Mouse (Mus musculus): ENCODE measurements around the gene Klf5. TPM values are rescaled to one million over a fixed set of nuclear protein-coding genes. Genes with fewer than 3 reads are reported as not detected.

Gene Klf5
- total and polyA plus RNA-seq, 3 experiments: 0.69 to 3.9 TPM; not detected in 1

DNA sequence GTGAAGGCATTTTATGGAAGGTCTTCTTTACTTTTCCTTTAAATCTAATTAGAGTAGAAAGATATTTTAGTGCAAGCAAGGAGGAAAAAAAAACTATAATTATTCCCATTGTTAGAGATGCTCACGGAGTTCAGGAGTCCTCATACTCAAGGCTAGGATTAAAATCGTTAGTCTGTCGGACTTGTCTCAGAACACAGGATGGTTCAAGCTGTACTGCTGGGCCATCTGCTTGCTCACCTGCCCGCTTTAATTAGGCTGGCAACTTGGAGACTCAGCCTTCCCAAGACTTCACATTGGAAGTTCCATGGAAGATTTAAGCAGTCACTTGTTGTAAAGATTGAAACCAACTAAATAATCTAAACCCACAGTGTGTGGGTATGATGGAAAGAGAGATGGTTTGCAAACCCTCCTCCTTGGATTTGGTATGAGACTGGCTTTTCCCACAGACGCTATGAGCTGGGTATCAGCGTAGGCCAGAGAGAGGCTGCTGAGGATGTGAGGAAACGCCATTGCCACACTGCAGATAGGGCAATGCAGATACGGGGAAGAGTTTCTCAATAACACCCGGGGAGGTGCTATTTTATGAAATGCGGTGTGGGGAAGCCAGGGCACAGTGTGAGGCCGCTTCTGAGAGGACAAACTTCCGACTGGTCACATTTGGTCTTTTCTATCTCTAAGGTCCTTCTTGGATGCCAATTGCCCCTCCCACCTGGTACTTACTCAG, 19.6 kb upstream of the Klf5 start:
- no peaks in the 10 kb centered on the region for H3K79me2 ChIP-seq (ENCODE audit: control insufficient read depth, insufficient read depth, low read length, poor library complexity)
- H3K27ac ChIP-seq (ENCODE audit: control insufficient read depth, low read depth, low read length): no peak overlapping the region
- TF ChIP-seq BHLHE40 (IDR thresholded peaks at IDR 0.05; ENCODE audit: borderline replicate concordance, low read depth, low read length): no peak
- no peak for TF ChIP-seq JUND (IDR thresholded peaks at IDR 0.05; ENCODE audit: low read depth, low read length)
- TF ChIP-seq ZC3H11A (IDR thresholded peaks at IDR 0.05; ENCODE audit: low read depth, low read length): no peak
- no peak for TF ChIP-seq POLR2A (IDR thresholded peaks at IDR 0.05; ENCODE audit: control insufficient read depth in 1 of 2, insufficient read depth in 1 of 2, low read depth in 1 of 2, low read length in 2 of 2, poor library complexity in 1 of 2)
- no peak for TF ChIP-seq MEF2A (IDR thresholded peaks at IDR 0.05; ENCODE audit: extremely low read depth, insufficient replicate concordance, low read depth, low read length, poor library complexity, severe bottlenecking)
- no peak for TF ChIP-seq MYC (IDR thresholded peaks at IDR 0.05; ENCODE audit: low read depth, low read length)
- TF ChIP-seq GABPA (IDR thresholded peaks at IDR 0.05; ENCODE audit: low read depth, low read length): no peak
- no peak for TF ChIP-seq MXI1 (IDR thresholded peaks at IDR 0.05; ENCODE audit: low read depth, low read length)
- no peak for TF ChIP-seq POLR2AphosphoS2 (IDR thresholded peaks at IDR 0.05; ENCODE audit: low read length)
- TF ChIP-seq MAZ (IDR thresholded peaks at IDR 0.05; ENCODE audit: low read depth, low read length): no peak
- no peak for TF ChIP-seq GATA1 (IDR thresholded peaks at IDR 0.05; ENCODE audit: low read depth, low read length)
- no peak for TF ChIP-seq SMC3 (IDR thresholded peaks at IDR 0.05; ENCODE audit: low read depth, low read length)
- TF ChIP-seq ZMIZ1 (IDR thresholded peaks at IDR 0.05; ENCODE audit: low read depth, low read length): no peak
- no peak for TF ChIP-seq E2F4 (IDR thresholded peaks at IDR 0.05; ENCODE audit: borderline replicate concordance, low read depth, low read length)
- TF ChIP-seq ZNF384 (IDR thresholded peaks at IDR 0.05; ENCODE audit: low read depth, low read length): no peak
- no peak for TF ChIP-seq MYB (IDR thresholded peaks at IDR 0.05; ENCODE audit: low read depth, low read length)
- TF ChIP-seq MAX (IDR thresholded peaks at IDR 0.05; ENCODE audit: low read length): no peak
- no peak for TF ChIP-seq TAL1 (IDR thresholded peaks at IDR 0.05; ENCODE audit: low read length)
- no peak for TF ChIP-seq EP300 (IDR thresholded peaks at IDR 0.05; ENCODE audit: low read depth in 1 of 2, low read length in 2 of 2)
- TF ChIP-seq USF2 (IDR thresholded peaks at IDR 0.05; ENCODE audit: borderline replicate concordance in 1 of 2, insufficient read depth in 1 of 2, low read depth in 1 of 2, low read length in 2 of 2): no peak
- H3K27me3 ChIP-seq (ENCODE audit: control insufficient read depth in 1 of 2, insufficient read depth in 2 of 2, low read length in 2 of 2): no peaks in the 10 kb centered on the region
- H3K4me1 ChIP-seq (ENCODE audit: control insufficient read depth in 1 of 2, insufficient read depth in 2 of 2, low read length in 2 of 2): peaks cover 3 to 8% of the 10 kb centered on the region in 2 experiments; a peak in 3 of 4 replicates
- no peaks in the 10 kb centered on the region for H3K9me3 ChIP-seq (replicated peaks; ENCODE audit: insufficient read depth, low read length)
- DNase-seq (ENCODE audit: low read depth, low spot score): no peak
- H3K4me3 ChIP-seq (ENCODE audit: control insufficient read depth in 1 of 2, insufficient read depth in 1 of 2, low read depth in 2 of 2, low read length in 2 of 2): no peak overlapping the region
- no peak overlapping the region for H3K9ac ChIP-seq (ENCODE audit: control insufficient read depth, low read depth, low read length, poor library complexity, severe bottlenecking)
- peaks cover 0 to 3% of the 10 kb centered on the region in 2 experiments; a peak in 2 of 4 replicates for H3K36me3 ChIP-seq (ENCODE audit: control insufficient read depth in 1 of 2, insufficient read depth in 2 of 2, low read length in 2 of 2)

DNA sequence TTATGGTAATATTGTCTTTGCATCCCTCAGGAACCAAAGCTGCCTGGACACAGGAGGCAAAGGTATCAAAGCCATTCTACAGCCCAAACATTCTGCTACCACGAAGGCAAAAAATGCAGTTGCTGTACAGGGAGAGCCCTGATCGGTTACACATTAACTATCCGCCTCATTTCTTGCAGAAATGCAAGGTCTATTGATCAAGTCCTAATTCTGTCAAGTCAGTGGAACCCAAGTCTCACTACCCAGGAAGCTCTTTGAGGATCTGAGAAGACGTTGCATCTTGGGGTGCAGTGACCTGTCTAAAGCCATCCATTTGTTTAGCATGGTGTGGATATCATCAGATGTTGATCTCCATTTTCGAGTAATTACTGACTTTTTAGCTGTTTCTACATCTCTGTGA, 18.1 kb upstream of the Klf5 start:
- Histone ChIP-seq H3K79me2 (ENCODE audit: control insufficient read depth, insufficient read depth, low read length, poor library complexity) (no peaks in the 10 kb centered on the region), H3K9ac (ENCODE audit: control insufficient read depth, low read depth, low read length, poor library complexity, severe bottlenecking) (no peak overlapping the region), H3K27ac (ENCODE audit: control insufficient read depth, low read depth, low read length) (no peak overlapping the region), H3K9me3 (replicated peaks; ENCODE audit: insufficient read depth, low read length) (no peaks in the 10 kb centered on the region), H3K36me3 (ENCODE audit: control insufficient read depth in 1 of 2, insufficient read depth in 2 of 2, low read length in 2 of 2) (peaks cover 0 to 8% of the 10 kb centered on the region in 2 experiments; a peak in 2 of 4 replicates), H3K4me3 (ENCODE audit: control insufficient read depth in 1 of 2, insufficient read depth in 1 of 2, low read depth in 2 of 2, low read length in 2 of 2) (no peak overlapping the region), H3K27me3 (ENCODE audit: control insufficient read depth in 1 of 2, insufficient read depth in 2 of 2, low read length in 2 of 2) (no peaks in the 10 kb centered on the region), H3K4me1 (ENCODE audit: control insufficient read depth in 1 of 2, insufficient read depth in 2 of 2, low read length in 2 of 2) (peaks cover 3 to 15% of the 10 kb centered on the region in 2 experiments; a peak in 3 of 4 replicates)
- DNase-seq (ENCODE audit: low read depth, low spot score): no peak
- no peak for TF ChIP-seq ZC3H11A (IDR thresholded peaks at IDR 0.05; ENCODE audit: low read depth, low read length)
- TF ChIP-seq POLR2A (IDR thresholded peaks at IDR 0.05; ENCODE audit: control insufficient read depth in 1 of 2, insufficient read depth in 1 of 2, low read depth in 1 of 2, low read length in 2 of 2, poor library complexity in 1 of 2): no peak
- no peak for TF ChIP-seq MYB (IDR thresholded peaks at IDR 0.05; ENCODE audit: low read depth, low read length)
- TF ChIP-seq ELF1 (IDR thresholded peaks at IDR 0.05; ENCODE audit: low read depth, low read length): no peak
- no peak for TF ChIP-seq JUND (IDR thresholded peaks at IDR 0.05; ENCODE audit: low read depth, low read length)
- no peak for TF ChIP-seq SIN3A (IDR thresholded peaks at IDR 0.05; ENCODE audit: low read length)
- no peak for TF ChIP-seq MAZ (IDR thresholded peaks at IDR 0.05; ENCODE audit: low read depth, low read length)
- TF ChIP-seq UBTF (IDR thresholded peaks at IDR 0.05; ENCODE audit: borderline replicate concordance, insufficient read depth, low read depth, low read length): no peak
- TF ChIP-seq RAD21 (IDR thresholded peaks at IDR 0.05; ENCODE audit: low read depth, low read length): no peak
- TF ChIP-seq ZNF384 (IDR thresholded peaks at IDR 0.05; ENCODE audit: low read depth, low read length): no peak
- TF ChIP-seq CTCF (IDR thresholded peaks at IDR 0.05 in 2 of 3, conservative IDR thresholded peaks at IDR 0.05 in 1 of 3; ENCODE audit: control insufficient read depth in 1 of 3, insufficient read depth in 1 of 3, low read depth in 2 of 3, low read length in 3 of 3, poor library complexity in 1 of 3, severe bottlenecking in 1 of 3): no peak
- TF ChIP-seq SMC3 (IDR thresholded peaks at IDR 0.05; ENCODE audit: low read depth, low read length): no peak
- no peak for TF ChIP-seq NELFE (IDR thresholded peaks at IDR 0.05; ENCODE audit: low read depth, low read length)
- TF ChIP-seq ZMIZ1 (IDR thresholded peaks at IDR 0.05; ENCODE audit: low read depth, low read length): no peak
- TF ChIP-seq MYC (IDR thresholded peaks at IDR 0.05; ENCODE audit: low read depth, low read length): no peak
- no peak for TF ChIP-seq E2F4 (IDR thresholded peaks at IDR 0.05; ENCODE audit: borderline replicate concordance, low read depth, low read length)

All from MEL (cell line).